Mouse (Mus musculus) megakaryocyte, adult 5-6 weeks (primary cell): ENCODE data around the gene Prkn. TPM values are rescaled to one million over a fixed set of nuclear protein-coding genes. Genes with fewer than 3 reads are reported as not detected.

Experiments
- ATAC-seq: 2 replicates; pipeline ENCODE4 v1.8.0; 2016; ENCODE audit warnings: mild to moderate bottlenecking, inconsistent platforms; ENCODE audit not compliant: poor library complexity, severe bottlenecking
- total RNA-seq, 2 experiments: library from RNA; stranded (forward) in 1 of 2; stranded (reverse) in 1 of 2; fragments of 153-499, 151-499 nt in 1 of 2; fragments of 221-1000, 200-1000 nt in 1 of 2; gene quantifications; 2 replicates each; pipeline versions ENCODE4 v1.2.3 to v1.2.4; 2015 to 2017

The Prkn gene
- total RNA-seq, 2 experiments from 2014 or later: 0.07 TPM; not detected in 1

GRCm38 (mm10) chr17:11507082-11507481, 666.9 kb downstream of the Prkn start:
- ATAC-seq: no peak

GRCm38 (mm10) chr17:11510081-11510480, 669.9 kb downstream of the Prkn start:
- ATAC-seq: no peak

- ATAC-seq: no peak
Observed at GRCm38 (mm10) chr17:11514032-11514761, 674.0 kb downstream of the Prkn start.

- no peak for ATAC-seq
Observed at GRCm38 (mm10) chr17:11515619-11516018, 675.4 kb downstream of the Prkn start.

GRCm38 (mm10) chr17:11516165-11516564, 676.0 kb downstream of the Prkn start:
- no peak for ATAC-seq

GRCm38 (mm10) chr17:11532066-11532465, 691.9 kb downstream of the Prkn start:
- ATAC-seq: no peak

- ATAC-seq: no peak
Observed at GRCm38 (mm10) chr17:11532748-11533147, 692.6 kb downstream of the Prkn start.

GRCm38 (mm10) chr17:11533835-11534234, 693.7 kb downstream of the Prkn start:
- no peak for ATAC-seq

GRCm38 (mm10) chr17:11538826-11539225, 698.6 kb downstream of the Prkn start:
- peak; percentile 64 for ATAC-seq

GRCm38 (mm10) chr17:11541928-11542623, 701.9 kb downstream of the Prkn start:
- no peak for ATAC-seq

- peak; percentile 79 for ATAC-seq
Observed at GRCm38 (mm10) chr17:11550562-11550961, 710.4 kb downstream of the Prkn start.

- ATAC-seq: no peak
Observed at GRCm38 (mm10) chr17:11565681-11566080, 725.5 kb downstream of the Prkn start.

GRCm38 (mm10) chr17:11570392-11570791, 730.2 kb downstream of the Prkn start:
- ATAC-seq: no peak

GRCm38 (mm10) chr17:11573666-11574065, 733.5 kb downstream of the Prkn start:
- ATAC-seq: no peak

- no peak for ATAC-seq
Observed at GRCm38 (mm10) chr17:11585491-11585890, 745.3 kb downstream of the Prkn start.

GRCm38 (mm10) chr17:11607931-11608330, 767.7 kb downstream of the Prkn start:
- no peak for ATAC-seq

GRCm38 (mm10) chr17:11611459-11611858, 771.3 kb downstream of the Prkn start:
- ATAC-seq: peak; percentile 54

- peak; percentile 96 for ATAC-seq
Observed at GRCm38 (mm10) chr17:11612801-11613531, 772.8 kb downstream of the Prkn start.

- no peak for ATAC-seq
Observed at GRCm38 (mm10) chr17:11617552-11617951, 777.4 kb downstream of the Prkn start.

GRCm38 (mm10) chr17:11618886-11619590, 778.9 kb downstream of the Prkn start:
- no peak for ATAC-seq

- no peak for ATAC-seq
Observed at GRCm38 (mm10) chr17:11620770-11621169, 780.6 kb downstream of the Prkn start.
